Mouse (Mus musculus) stomach, embryonic 16.5 days (tissue): ENCODE results near the gene Depdc1b. TPM values are rescaled to one million over a fixed set of nuclear protein-coding genes. Genes with fewer than 3 reads are reported as not detected.

Experiments used
- ATAC-seq: fragments of 200-750 bp; cut with Nextera tagmentation; 2 replicates; pipeline ENCODE4 v1.8.0; 2017; ENCODE audit warnings: moderate number of reproducible peaks, moderate TSS enrichment; ENCODE audit not compliant: insufficient read depth, low FRiP score
- H3K27ac ChIP-seq: fragments of 300-500 bp; sonication (generic); 2 replicates; pipeline ENCODE4 v1.5.1; 2014; ENCODE audit warnings: low read length
- H3K27me3 ChIP-seq: fragments of 300-500 bp; sonication (generic); 2 replicates; pipeline ENCODE4 v1.6.1; 2014; ENCODE audit warnings: low read length, control low read depth, mixed read lengths; ENCODE audit not compliant: control insufficient read depth, insufficient read depth
- H3K36me3 ChIP-seq: fragments of 300-500 bp; sonication (generic); 2 replicates; pipeline ENCODE4 v1.6.1; 2014; ENCODE audit warnings: low read length; ENCODE audit not compliant: control insufficient read depth, insufficient read depth
- H3K4me1 ChIP-seq: fragments of 300-500 bp; sonication (generic); 2 replicates; pipeline ENCODE4 v1.6.1; 2014; ENCODE audit warnings: low read length, control low read depth, mixed read lengths; ENCODE audit not compliant: control insufficient read depth, insufficient read depth
- H3K4me2 ChIP-seq: fragments of 300-500 bp; sonication (generic); 2 replicates; pipeline ENCODE4 v1.6.1; 2014; ENCODE audit warnings: low read depth, low read length, mixed read lengths
- H3K4me3 ChIP-seq: fragments of 300-500 bp; sonication (generic); replicated peaks from 2 replicates; pipeline ENCODE4 v1.5.1; 2014; ENCODE audit warnings: mild to moderate bottlenecking, low read length
- H3K9ac ChIP-seq: fragments of 300-500 bp; sonication (generic); 2 replicates; pipeline ENCODE4 v1.6.1; 2014; ENCODE audit warnings: low read length
- H3K9me3 ChIP-seq: fragments of 300-500 bp; sonication (generic); replicated peaks from 2 replicates; pipeline ENCODE4 v1.6.1; 2016; ENCODE audit warnings: low read length, control low read depth; ENCODE audit not compliant: control insufficient read depth
- WGBS: fragments of 180-500 bp; shearing (Covaris S2); extraction: QIAGEN DNeasy Blood & Tissue Kit; methylation state at CpG from one replicate; pipeline ENCODE4 v1.1.7; 2014; 5-methylcytosine and 5-hydroxymethylcytosine counted together
- polyA plus RNA-seq: library from polyadenylated mRNA; unstranded; fragments of >200 nt; fragmentation: Nextera tagmentation; extraction: Ambion mirVana; gene quantifications from 2 replicates; pipeline ENCODE4 v1.2.1, GENCODE M21; 2015

The Depdc1b gene
- polyA plus RNA-seq, 1 experiment from 2014 or later = 6.8 TPM

DNA sequence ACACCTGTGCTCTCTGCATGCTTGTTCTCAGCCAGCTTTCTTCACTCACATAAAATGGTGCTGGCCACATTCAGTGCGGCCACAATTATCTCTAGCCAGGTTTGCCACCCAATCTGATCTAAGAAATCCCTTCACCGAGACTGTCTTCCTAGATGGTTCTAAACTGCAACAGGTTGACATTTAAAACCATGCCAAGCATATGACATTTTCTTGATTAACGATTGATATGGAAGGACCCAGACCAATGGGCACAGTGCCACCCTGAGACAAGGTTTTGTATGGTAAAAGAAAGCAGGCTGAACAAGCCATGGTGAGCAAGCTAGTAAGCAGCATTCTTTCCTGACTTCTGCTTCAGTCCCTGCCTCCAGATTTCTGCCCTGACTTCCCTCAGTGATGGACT is 115.6 kb downstream of the Depdc1b start:
- H3K4me3 ChIP-seq = no peak overlapping the region
- no peak for ATAC-seq
- H3K9ac ChIP-seq = no peak overlapping the region
- WGBS = 91% methylated on average over 3 of the region's 3 CpGs
- H3K4me2 ChIP-seq = no peak overlapping the region
- H3K27ac ChIP-seq = no peak overlapping the region
- no peaks in the 10 kb centered on the region for H3K27me3 ChIP-seq
- H3K36me3 ChIP-seq = no peaks in the 10 kb centered on the region
- H3K4me1 ChIP-seq = no peaks in the 10 kb centered on the region
- no peaks in the 10 kb centered on the region for H3K9me3 ChIP-seq

- H3K36me3 ChIP-seq = no peaks in the 10 kb centered on the region
- no peaks in the 10 kb centered on the region for H3K4me1 ChIP-seq
- H3K4me2 ChIP-seq = no peak overlapping the region
- ATAC-seq = no peak
- H3K27me3 ChIP-seq = no peaks in the 10 kb centered on the region
- no peaks in the 10 kb centered on the region for H3K9me3 ChIP-seq
- H3K27ac ChIP-seq = no peak overlapping the region
- no peak overlapping the region for H3K4me3 ChIP-seq
- H3K9ac ChIP-seq = no peak overlapping the region
These were observed 119.6 kb downstream of the Depdc1b start for GRCm38 (mm10) chr13:108435687-108436086.

GRCm38 (mm10) chr13:108437424-108437823 is 121.3 kb downstream of the Depdc1b start:
- no peaks in the 10 kb centered on the region for H3K27me3 ChIP-seq
- ATAC-seq = no peak
- 84% methylated on average over 2 of the region's 2 CpGs for WGBS
- H3K9ac ChIP-seq = no peak overlapping the region
- no peak overlapping the region for H3K4me2 ChIP-seq
- no peak overlapping the region for H3K27ac ChIP-seq
- no peaks in the 10 kb centered on the region for H3K9me3 ChIP-seq
- H3K36me3 ChIP-seq = no peaks in the 10 kb centered on the region
- no peak overlapping the region for H3K4me3 ChIP-seq
- H3K4me1 ChIP-seq = no peaks in the 10 kb centered on the region

- no peak overlapping the region for H3K9ac ChIP-seq
- 81% methylated on average over 1 of the region's 1 CpGs for WGBS
- no peaks in the 10 kb centered on the region for H3K9me3 ChIP-seq
- H3K4me1 ChIP-seq = no peaks in the 10 kb centered on the region
- no peak overlapping the region for H3K4me3 ChIP-seq
- no peak for ATAC-seq
- no peak overlapping the region for H3K4me2 ChIP-seq
- H3K27ac ChIP-seq = no peak overlapping the region
- no peaks in the 10 kb centered on the region for H3K27me3 ChIP-seq
- H3K36me3 ChIP-seq = no peaks in the 10 kb centered on the region
These were observed 122.9 kb downstream of the Depdc1b start for GRCm38 (mm10) chr13:108439012-108439411.

- Histone ChIP-seq H3K4me3 (no peak overlapping the region), H3K27me3 (no peaks in the 10 kb centered on the region), H3K36me3 (no peaks in the 10 kb centered on the region), H3K9ac (no peak overlapping the region), H3K4me1 (peaks cover 8% of the 10 kb centered on the region; the same call in 1 of the 2 replicates), H3K27ac (peak overlapping the region; percentile 5; the same call in 1 of the 2 replicates), H3K9me3 (no peaks in the 10 kb centered on the region), H3K4me2 (no peak overlapping the region; the same call in 1 of the 2 replicates)
- WGBS = 37% methylated on average over 11 of the region's 11 CpGs
- peak; percentile 53; the same call in 1 of the 2 replicates for ATAC-seq
These were observed 132.3 kb downstream of the Depdc1b start for GRCm38 (mm10) chr13:108448348-108448931.

- Histone ChIP-seq H3K9ac (no peak within 1 kb of the TSS), H3K4me1 (peaks cover 8% of the 10 kb centered on the region; the same call in 1 of the 2 replicates), H3K36me3 (no peaks in the 10 kb centered on the region), H3K4me2 (peak within 1 kb of the TSS; percentile 21; the same call in 1 of the 2 replicates), H3K27ac (peak within 1 kb of the TSS; percentile 49), H3K27me3 (no peaks in the 10 kb centered on the region), H3K9me3 (no peaks in the 10 kb centered on the region), H3K4me3 (no peak within 1 kb of the TSS)
- ATAC-seq = no peak
- WGBS = 12% methylated on average over 10 of the region's 10 CpGs
These were observed 133.3 kb downstream of the Depdc1b start, which contains the start of gene Pde4d for GRCm38 (mm10) chr13:108449116-108450097. Pde4d (plus strand) TSS chr13:108449948.

DNA sequence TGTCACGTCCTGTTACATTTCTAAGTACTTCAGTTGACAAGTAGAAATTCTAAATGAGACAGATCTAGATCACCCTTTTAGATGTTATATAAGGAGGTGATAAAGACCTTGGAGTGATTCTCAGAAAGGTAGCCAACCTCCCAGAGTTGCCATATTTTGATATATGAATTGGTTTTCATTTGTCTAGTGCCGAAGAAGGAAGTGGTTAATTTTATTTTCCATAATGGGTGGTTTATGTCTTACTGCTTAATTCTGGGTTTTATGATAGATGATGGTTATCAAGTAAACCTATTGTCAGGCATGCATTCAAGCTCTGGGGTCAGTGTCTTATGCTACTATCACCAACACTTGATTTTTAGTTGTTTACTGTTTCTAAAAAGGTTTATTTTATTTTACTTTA is 135.0 kb downstream of the Depdc1b start:
- Histone ChIP-seq H3K4me1 (peaks cover 8% of the 10 kb centered on the region; the same call in 1 of the 2 replicates), H3K4me2 (no peak overlapping the region), H3K4me3 (no peak overlapping the region), H3K36me3 (no peaks in the 10 kb centered on the region), H3K9me3 (no peaks in the 10 kb centered on the region), H3K9ac (no peak overlapping the region), H3K27me3 (no peaks in the 10 kb centered on the region), H3K27ac (no peak overlapping the region)
- ATAC-seq = no peak
- 69% methylated on average over 2 of the region's 2 CpGs for WGBS

GRCm38 (mm10) chr13:108453064-108453919 is 137.2 kb downstream of the Depdc1b start:
- no peak overlapping the region for H3K4me3 ChIP-seq
- WGBS = 61% methylated on average over 6 of the region's 6 CpGs
- no peaks in the 10 kb centered on the region for H3K9me3 ChIP-seq
- no peak overlapping the region for H3K9ac ChIP-seq
- no peaks in the 10 kb centered on the region for H3K36me3 ChIP-seq
- ATAC-seq = peak; percentile 90
- H3K27ac ChIP-seq = peak overlapping the region; percentile 70; the same call in 1 of the 2 replicates
- H3K4me1 ChIP-seq = peaks cover 8% of the 10 kb centered on the region; the same call in 1 of the 2 replicates
- H3K27me3 ChIP-seq = no peaks in the 10 kb centered on the region
- H3K4me2 ChIP-seq = no peak overlapping the region
